Mouse (Mus musculus): ENCODE measurements around the gene Gm6685.

Gm6685 gene

DNA sequence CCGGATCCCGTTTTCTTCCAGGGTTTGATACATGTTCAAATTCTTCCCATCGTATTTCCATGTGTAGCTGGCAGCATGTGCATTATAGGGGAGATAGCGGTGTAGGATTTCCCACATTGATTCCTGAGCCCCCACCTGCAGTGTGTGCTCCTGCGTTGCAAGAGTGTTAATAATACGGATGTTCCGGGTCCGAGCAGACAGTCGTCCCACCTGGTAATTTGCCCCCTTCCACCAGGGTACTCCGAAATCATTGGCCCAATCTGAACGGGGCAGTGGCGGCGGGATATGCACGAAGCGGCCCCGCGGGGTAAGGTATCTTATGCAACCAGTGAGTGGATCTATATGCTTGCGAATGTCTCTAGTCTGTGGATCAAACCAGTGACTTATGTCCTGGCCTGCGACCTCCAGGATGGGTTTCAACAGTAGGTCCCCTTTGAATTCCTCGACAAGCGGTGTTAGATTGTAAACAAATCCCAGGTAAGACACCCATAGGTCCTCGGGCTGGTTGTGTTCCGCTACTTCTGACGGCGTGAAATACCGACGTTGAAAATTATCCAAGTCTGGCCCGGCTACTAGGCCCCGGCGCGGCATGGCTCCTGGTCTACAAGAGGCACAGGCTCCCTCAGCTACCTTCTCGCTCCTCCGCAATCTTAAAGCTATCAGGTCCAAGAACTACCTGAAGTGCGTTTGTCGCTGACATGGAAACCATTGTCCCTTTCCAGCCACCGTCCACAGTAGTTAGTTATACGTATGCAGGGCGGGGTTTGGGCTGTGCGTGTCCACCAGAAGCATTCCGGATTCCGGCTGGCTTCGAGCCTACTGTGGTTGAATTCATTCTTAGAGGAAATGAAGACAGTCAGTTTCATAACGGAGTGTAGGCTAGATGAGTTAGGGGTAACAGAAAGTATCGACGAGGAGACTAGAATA, at the start of gene Gm6685:
Gene Gm6685, minus strand, starts transcription at position 644 of the 927 bp plus-strand sequence.
- 96% methylated on average over 45 of the region's 45 CpGs for WGBS

DNA sequence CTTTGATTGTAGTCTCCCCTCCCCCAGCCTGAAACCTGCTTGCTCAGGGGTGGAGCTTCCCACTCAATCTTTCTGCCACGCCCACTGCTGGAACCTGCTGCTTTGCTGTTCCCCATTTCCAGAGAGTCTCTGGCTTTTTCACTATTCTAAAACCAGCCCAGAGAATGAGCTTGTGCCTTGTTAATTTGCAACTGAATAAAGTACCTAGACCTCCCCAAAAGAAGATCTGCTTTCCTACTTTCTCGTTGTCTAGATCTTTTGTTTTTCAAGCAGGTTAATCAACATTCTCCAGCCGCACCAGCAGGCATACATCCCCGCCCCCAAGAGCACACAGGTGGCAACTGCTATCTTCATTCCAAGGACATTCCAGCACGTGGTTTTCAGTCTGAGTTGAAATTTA, 31.7 kb upstream of the Gm6685 start:
- WGBS, result 73% methylated on average over 5 of the region's 5 CpGs

DNA sequence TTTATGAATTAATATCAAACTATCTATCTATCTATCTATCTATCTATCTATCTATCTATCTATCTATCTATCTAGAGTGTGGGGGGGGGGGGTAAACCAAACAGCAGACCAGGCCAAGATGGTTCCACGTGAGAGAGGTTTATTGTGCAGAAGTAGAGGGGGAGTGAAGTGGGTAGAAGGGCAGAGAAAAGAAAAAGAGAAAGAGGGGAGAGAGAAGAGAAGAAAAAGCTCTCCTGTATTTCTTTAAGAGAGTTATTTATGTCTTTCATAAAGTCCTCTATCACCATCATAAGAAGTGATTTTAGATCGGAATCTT, 26.2 kb upstream of the Gm6685 start:
- 34% methylated on average over 2 of the region's 2 CpGs for WGBS

DNA sequence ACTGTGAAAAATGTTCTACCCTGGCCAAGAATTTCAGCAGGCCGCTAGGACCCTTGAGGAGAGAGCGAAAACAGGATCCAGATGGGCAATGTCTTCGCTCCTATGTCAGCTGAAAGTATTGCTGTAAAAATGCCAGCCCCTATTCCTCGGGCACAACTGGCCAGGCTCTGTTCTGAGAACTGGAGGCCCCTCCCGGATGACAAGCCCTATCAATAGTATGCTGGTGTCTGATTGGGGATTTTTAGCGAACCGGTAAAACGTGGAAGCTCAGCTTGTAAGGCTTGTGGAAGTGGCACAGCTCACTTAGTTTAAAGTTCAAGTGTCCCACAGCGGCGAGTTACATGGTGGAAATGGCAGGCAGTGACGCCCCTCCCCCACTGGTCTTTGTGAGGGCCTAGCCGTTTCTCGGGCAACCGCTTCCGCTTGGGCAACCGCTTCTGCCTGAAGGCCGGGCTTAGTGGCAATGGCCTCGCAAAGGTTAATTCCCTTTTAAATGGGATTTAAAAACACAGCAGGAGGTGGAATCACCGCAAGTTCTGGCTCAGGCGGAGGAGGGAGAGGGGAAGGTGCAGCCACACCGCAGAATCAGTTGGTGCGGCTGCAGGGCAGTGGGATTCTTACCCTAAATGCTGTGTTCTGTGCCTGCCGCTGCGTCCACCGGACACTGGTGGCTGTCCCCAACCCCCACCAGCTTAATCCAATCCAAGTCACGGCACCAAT, 25.7 kb upstream of the Gm6685 start:
- WGBS, result 6% methylated on average over 26 of the region's 26 CpGs

DNA sequence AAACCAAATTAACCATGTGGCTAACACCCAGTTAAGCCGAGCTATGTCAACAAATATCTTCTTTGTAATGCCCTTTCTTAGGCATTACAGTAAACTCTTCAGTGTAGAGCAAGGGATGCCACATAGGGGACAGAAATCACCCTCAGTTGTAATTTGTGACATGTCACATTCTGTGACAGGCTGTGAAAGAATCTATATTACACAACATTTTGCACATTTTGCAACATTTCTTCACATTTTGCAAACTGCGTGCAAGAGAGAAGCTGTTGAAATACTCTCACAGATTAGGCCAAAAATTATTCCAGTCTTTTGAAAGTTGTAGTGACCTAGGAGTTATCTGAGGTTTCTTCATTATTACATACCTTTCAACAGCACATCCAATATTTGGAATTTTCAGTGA, 3.8 kb upstream of the Gm6685 start:
- 86% methylated on average over 2 of the region's 2 CpGs for WGBS

DNA sequence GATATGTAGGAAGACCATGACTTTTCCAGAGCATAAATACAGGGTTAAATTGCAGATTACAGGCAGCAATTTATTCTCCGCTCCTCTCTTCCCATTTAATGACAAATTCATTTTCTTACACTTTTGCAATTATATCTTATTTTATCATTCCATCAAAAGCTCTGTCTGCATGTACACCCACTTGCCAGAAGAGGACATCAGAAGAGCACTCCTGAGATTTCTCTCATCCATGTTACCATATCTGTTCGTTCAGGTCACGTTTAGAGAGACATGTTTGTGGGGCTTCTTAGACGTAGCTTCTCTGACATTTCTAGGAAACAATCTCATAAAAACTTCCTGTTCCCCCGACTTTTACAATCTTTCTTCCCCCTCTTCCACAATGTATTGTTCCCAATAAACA, 2.2 kb upstream of the Gm6685 start:
- WGBS, result 37% methylated on average over 5 of the region's 5 CpGs

DNA sequence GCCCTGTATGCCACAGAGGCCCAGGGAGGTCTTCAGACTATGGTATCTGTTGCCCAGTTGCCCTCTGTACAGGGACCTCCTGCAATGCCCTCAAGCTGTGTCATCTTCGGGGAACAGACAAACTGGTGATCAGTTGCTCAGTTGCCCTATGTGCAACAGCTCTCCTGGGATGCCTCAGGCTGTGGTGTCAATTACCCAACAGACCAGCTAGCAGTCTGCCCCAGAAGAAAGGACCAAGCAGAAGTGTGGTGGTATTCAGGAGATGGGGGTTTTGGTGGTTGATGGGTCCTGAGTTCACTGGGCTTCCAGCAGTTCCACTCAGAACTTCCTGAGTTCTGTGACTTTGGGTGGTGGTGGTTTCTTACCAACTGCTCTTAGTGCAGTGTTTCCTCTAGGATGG, 11.8 kb downstream of the Gm6685 start:
- 93% methylated on average over 1 of the region's 1 CpGs for WGBS

DNA sequence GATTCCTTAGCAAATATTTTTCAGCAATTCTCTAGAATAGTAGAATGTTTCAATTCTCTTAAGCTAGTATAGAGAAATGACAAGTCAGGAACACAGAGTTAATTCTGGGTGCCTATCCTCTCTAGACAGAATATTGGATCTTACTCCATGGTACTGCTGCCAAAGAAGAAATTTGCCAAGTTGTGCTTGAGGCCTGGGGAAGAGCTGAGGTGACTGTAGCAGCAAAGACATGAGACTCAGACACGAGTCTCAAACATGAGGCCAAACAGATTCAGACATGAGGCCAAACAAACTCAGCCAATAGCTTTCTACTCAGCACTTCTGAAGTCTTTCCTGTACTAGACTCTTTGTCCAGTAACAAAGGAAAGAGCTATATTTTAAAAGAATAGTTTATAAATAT, 26.3 kb downstream of the Gm6685 start:
- WGBS, result 62% methylated on average over 1 of the region's 1 CpGs

DNA sequence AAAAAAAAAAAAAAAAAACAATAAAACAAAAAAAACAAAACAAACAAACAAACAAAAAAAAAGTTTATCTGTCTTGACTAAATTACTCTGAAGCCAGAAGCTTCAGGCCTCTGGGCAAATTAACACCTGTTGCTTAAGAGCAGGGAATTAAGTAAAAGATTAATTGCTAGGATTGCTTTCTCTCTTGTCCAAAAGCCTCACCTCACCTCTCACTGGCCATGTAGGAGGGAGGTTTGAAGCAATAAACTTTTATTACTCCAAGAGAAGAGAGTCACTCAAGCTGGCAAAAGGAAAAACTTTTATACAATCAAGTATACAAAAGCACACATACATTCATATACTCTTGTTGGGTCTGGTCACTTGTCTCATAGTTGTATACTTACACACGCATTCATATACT, 31.9 kb downstream of the Gm6685 start:
- 97% methylated on average over 1 of the region's 1 CpGs for WGBS

DNA sequence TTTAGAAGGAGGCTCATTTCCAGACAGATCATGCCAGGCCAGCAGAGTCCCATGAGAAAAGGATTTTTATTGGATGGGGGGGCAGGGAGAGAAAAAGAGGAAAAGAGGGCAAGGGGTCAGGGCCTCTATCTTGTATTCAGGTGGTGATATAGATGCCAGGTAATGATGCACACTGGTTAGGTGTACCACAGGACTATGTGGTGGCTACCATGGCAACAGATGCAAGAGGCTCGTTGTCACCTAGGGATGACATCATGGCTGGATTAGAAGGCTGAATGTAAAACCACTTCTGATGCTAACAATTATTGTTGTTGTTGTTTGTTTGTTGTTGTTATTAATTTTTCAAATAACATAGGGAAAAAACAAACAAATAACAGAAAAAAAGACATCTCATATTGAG, 49.2 kb downstream of the Gm6685 start:
- WGBS, result 68% methylated on average over 1 of the region's 1 CpGs
